Mouse (Mus musculus) hindbrain, embryonic 12.5 days (tissue): ENCODE results near the gene Ufc1. TPM values are rescaled to one million over a fixed set of nuclear protein-coding genes. Genes with fewer than 3 reads are reported as not detected.
"Not testable (repeated sequence)": the region's sequence is repeated elsewhere in the genome, so short reads cannot be mapped to it uniquely, and the experiment has no call there.

Source experiments
- ATAC-seq: fragments of 200-750 bp; cut with Nextera tagmentation; 2 replicates; pipeline ENCODE4 v1.8.0; 2017; ENCODE audit warnings: moderate TSS enrichment; ENCODE audit not compliant: low FRiP score
- H3K27ac ChIP-seq: fragments of 300-500 bp; sonication (generic); 2 replicates; pipeline ENCODE4 v1.5.1; 2016; ENCODE audit warnings: mild to moderate bottlenecking
- H3K27me3 ChIP-seq: fragments of 300-500 bp; sonication (generic); 2 replicates; pipeline ENCODE4 v1.6.1; 2016; ENCODE audit warnings: mild to moderate bottlenecking
- H3K36me3 ChIP-seq: fragments of 300-500 bp; sonication (generic); 2 replicates; pipeline ENCODE4 v1.6.1; 2016; ENCODE audit warnings: mild to moderate bottlenecking
- H3K4me1 ChIP-seq: fragments of 300-500 bp; sonication (generic); 2 replicates; pipeline ENCODE4 v1.6.1; 2016
- H3K4me2 ChIP-seq: fragments of 300-500 bp; sonication (generic); replicated peaks from 2 replicates; pipeline ENCODE4 v1.6.1; 2016; ENCODE audit warnings: mild to moderate bottlenecking
- H3K4me3 ChIP-seq: fragments of 300-500 bp; sonication (generic); 2 replicates; pipeline ENCODE4 v1.5.1; 2016; ENCODE audit warnings: mild to moderate bottlenecking
- H3K9ac ChIP-seq: fragments of 300-500 bp; sonication (generic); 2 replicates; pipeline ENCODE4 v1.6.1; 2016; ENCODE audit warnings: mild to moderate bottlenecking, moderate library complexity
- H3K9me3 ChIP-seq: fragments of 300-500 bp; sonication (generic); replicated peaks from 2 replicates; pipeline ENCODE4 v1.6.1; 2016; ENCODE audit warnings: mild to moderate bottlenecking
- WGBS: fragments of 180-500 bp; shearing (Covaris S2); methylation state at CpG from one replicate; pipeline ENCODE4 v1.1.7; 2016; 5-methylcytosine and 5-hydroxymethylcytosine counted together
- polyA plus RNA-seq: library from polyadenylated mRNA; unstranded; fragments of >200 nt; fragmentation: Nextera tagmentation; extraction: Ambion mirVana; gene quantifications from 2 replicates; pipeline ENCODE4 v1.2.1, GENCODE M21; 2016

The Ufc1 gene
- polyA plus RNA-seq: 106 and 108 TPM in 2 replicates

- under 1% methylated on average over 42 of the region's 42 CpGs for WGBS
- H3K4me2 ChIP-seq: peak within 1 kb of the TSS; percentile 75
- H3K9me3 ChIP-seq: no peaks in the 10 kb centered on the region
- H3K4me1 ChIP-seq: peaks cover 9% of the 10 kb centered on the region
- peak; percentile 82 for ATAC-seq
- peaks cover 6% of the 10 kb centered on the region; the same call in 1 of the 2 replicates for H3K36me3 ChIP-seq
- peaks cover 24% of the 10 kb centered on the region for H3K27me3 ChIP-seq
- H3K27ac ChIP-seq: peak within 1 kb of the TSS; percentile 93
- peak within 1 kb of the TSS; percentile 76 for H3K4me3 ChIP-seq
- peak within 1 kb of the TSS; percentile 84 for H3K9ac ChIP-seq
Measured at GRCm38 (mm10) chr1:171294298-171295062, at the start of gene Ufc1. TSS of gene Ufc1 (minus strand) at chr1:171295024.

- WGBS: 89% methylated on average over 9 of the region's 9 CpGs
- no peak overlapping the region for H3K4me3 ChIP-seq
- no peak for ATAC-seq
- peaks cover 4% of the 10 kb centered on the region for H3K9me3 ChIP-seq
- peak overlapping the region; percentile 89; the same call in 1 of the 2 replicates for H3K4me2 ChIP-seq
- no peaks in the 10 kb centered on the region for H3K27me3 ChIP-seq
- peaks cover 20% of the 10 kb centered on the region for H3K4me1 ChIP-seq
- peaks cover 46% of the 10 kb centered on the region for H3K36me3 ChIP-seq
- H3K9ac ChIP-seq: no peak overlapping the region
- no peak overlapping the region for H3K27ac ChIP-seq
Measured at GRCm38 (mm10) chr1:171343922-171344677, 49.3 kb upstream of the Ufc1 start.

- WGBS: 95% methylated on average over 16 of the region's 16 CpGs
- Histone ChIP-seq H3K9ac (no peak overlapping the region), H3K4me1 (peaks cover 20% of the 10 kb centered on the region), H3K27me3 (no peaks in the 10 kb centered on the region), H3K9me3 (peaks cover 4% of the 10 kb centered on the region), H3K36me3 (peaks cover 60% of the 10 kb centered on the region), H3K4me2 (no peak overlapping the region), H3K4me3 (no peak overlapping the region), H3K27ac (no peak overlapping the region)
- no peak for ATAC-seq
Measured at GRCm38 (mm10) chr1:171342262-171343207, 47.7 kb upstream of the Ufc1 start.

GRCm38 (mm10) chr1:171330216-171330560 lies 35.4 kb upstream of the Ufc1 start:
- peak overlapping the region; percentile 99 for H3K27ac ChIP-seq
- H3K4me3 ChIP-seq: peak overlapping the region; percentile 77
- 0 out of 2 replicates have a peak, but pooled peaks have one; percentile 20 for ATAC-seq
- H3K4me2 ChIP-seq: peak overlapping the region; percentile 81
- peak overlapping the region; percentile 91 for H3K9ac ChIP-seq
- H3K9me3 ChIP-seq: no peaks in the 10 kb centered on the region
- H3K36me3 ChIP-seq: peaks cover 4% of the 10 kb centered on the region; the same call in 1 of the 2 replicates
- H3K4me1 ChIP-seq: peaks cover 37% of the 10 kb centered on the region
- under 1% methylated on average over 4 of the region's 4 CpGs for WGBS
- no peaks in the 10 kb centered on the region for H3K27me3 ChIP-seq

- peak; percentile 90 for ATAC-seq
- Histone ChIP-seq H3K9ac (peak overlapping the region; percentile 91), H3K36me3 (peaks cover 4% of the 10 kb centered on the region; the same call in 1 of the 2 replicates), H3K4me2 (peak overlapping the region; percentile 81), H3K27ac (peak overlapping the region; percentile 99), H3K9me3 (no peaks in the 10 kb centered on the region), H3K4me3 (peak overlapping the region; percentile 77), H3K27me3 (no peaks in the 10 kb centered on the region), H3K4me1 (peaks cover 37% of the 10 kb centered on the region)
- WGBS: 2% methylated on average over 44 of the region's 61 CpGs
Measured at GRCm38 (mm10) chr1:171329433-171330215, 34.8 kb upstream of the Ufc1 start.

GRCm38 (mm10) chr1:171328839-171329432 lies 34.1 kb upstream of the Ufc1 start, which contains the start of gene Dedd:
TSS of gene Dedd (plus strand) at chr1:171329145.
- H3K36me3 ChIP-seq: peaks cover 4% of the 10 kb centered on the region; the same call in 1 of the 2 replicates
- H3K4me3 ChIP-seq: peak within 1 kb of the TSS; percentile 77
- peak; percentile 96 for ATAC-seq
- peaks cover 37% of the 10 kb centered on the region for H3K4me1 ChIP-seq
- peak within 1 kb of the TSS; percentile 81 for H3K4me2 ChIP-seq
- H3K9ac ChIP-seq: peak within 1 kb of the TSS; percentile 91
- under 1% methylated on average over 38 of the region's 48 CpGs for WGBS
- peak within 1 kb of the TSS; percentile 99 for H3K27ac ChIP-seq
- H3K27me3 ChIP-seq: no peaks in the 10 kb centered on the region
- no peaks in the 10 kb centered on the region for H3K9me3 ChIP-seq

GRCm38 (mm10) chr1:171328244-171328643 lies 33.4 kb upstream of the Ufc1 start:
- peak overlapping the region; percentile 77 for H3K4me3 ChIP-seq
- H3K4me1 ChIP-seq: peaks cover 33% of the 10 kb centered on the region
- ATAC-seq: no peak
- H3K9me3 ChIP-seq: no peaks in the 10 kb centered on the region
- H3K27ac ChIP-seq: peak overlapping the region; percentile 99
- H3K9ac ChIP-seq: peak overlapping the region; percentile 91
- H3K36me3 ChIP-seq: no peaks in the 10 kb centered on the region
- peak overlapping the region; percentile 81 for H3K4me2 ChIP-seq
- no peaks in the 10 kb centered on the region for H3K27me3 ChIP-seq
- 37% methylated on average over 9 of the region's 9 CpGs for WGBS

- not testable (repeated sequence) for H3K9ac ChIP-seq, H3K9me3 ChIP-seq, H3K4me2 ChIP-seq, H3K4me3 ChIP-seq, ATAC-seq, H3K27ac ChIP-seq, H3K36me3 ChIP-seq, H3K27me3 ChIP-seq
- WGBS: 96% methylated on average over 4 of the region's 4 CpGs
- H3K4me1 ChIP-seq: peaks cover 28% of the 10 kb centered on the region
Measured at GRCm38 (mm10) chr1:171326588-171326987, 31.8 kb upstream of the Ufc1 start.

GRCm38 (mm10) chr1:171325571-171325970 lies 30.7 kb upstream of the Ufc1 start:
- Histone ChIP-seq H3K36me3 (no peaks in the 10 kb centered on the region), H3K4me3 (no peak overlapping the region), H3K9ac (no peak overlapping the region), H3K9me3 (no peaks in the 10 kb centered on the region), H3K4me1 (peaks cover 19% of the 10 kb centered on the region), H3K27ac (no peak overlapping the region), H3K27me3 (no peaks in the 10 kb centered on the region), H3K4me2 (no peak overlapping the region)
- WGBS: 78% methylated on average over 2 of the region's 2 CpGs
- ATAC-seq: no peak

GRCm38 (mm10) chr1:171322012-171322411 lies 27.2 kb upstream of the Ufc1 start:
- Histone ChIP-seq H3K4me3 (no peak overlapping the region), H3K27me3 (no peaks in the 10 kb centered on the region), H3K9me3 (no peaks in the 10 kb centered on the region), H3K4me1 (no peaks in the 10 kb centered on the region; the same call in 1 of the 2 replicates), H3K4me2 (no peak overlapping the region), H3K27ac (no peak overlapping the region), H3K9ac (no peak overlapping the region), H3K36me3 (no peaks in the 10 kb centered on the region)
- 74% methylated on average over 1 of the region's 1 CpGs for WGBS
- ATAC-seq: 0 out of 2 replicates have a peak, but pooled peaks have one; percentile 46

- Histone ChIP-seq H3K4me2 (no peak overlapping the region), H3K27ac (no peak overlapping the region), H3K9ac (no peak overlapping the region), H3K27me3 (no peaks in the 10 kb centered on the region), H3K4me3 (no peak overlapping the region), H3K36me3 (no peaks in the 10 kb centered on the region), H3K9me3 (no peaks in the 10 kb centered on the region), H3K4me1 (no peaks in the 10 kb centered on the region)
- ATAC-seq: no peak
Measured at GRCm38 (mm10) chr1:171321415-171321814, 26.6 kb upstream of the Ufc1 start.
